Mouse (Mus musculus) hindbrain, embryonic 14.5 days (tissue): ENCODE data around the gene Sbno2. TPM values are rescaled to one million over a fixed set of nuclear protein-coding genes. Genes with fewer than 3 reads are reported as not detected.
A peak's percentile ranks its signal among the peaks of the same experiment; 100 is the strongest.

ENCODE experiments used
- ATAC-seq: fragments of 200-750 bp; cut with Nextera tagmentation; 2 replicates; pipeline ENCODE4 v1.8.0; 2017; ENCODE audit warnings: moderate number of reproducible peaks, mild to moderate bottlenecking, moderate TSS enrichment, moderate library complexity; ENCODE audit not compliant: low FRiP score
- DNase-seq: peaks from one replicate; pipeline ENCODE4 v3.0.0-alpha.2; 2015; ENCODE audit warnings: low spot score
- H3K27ac ChIP-seq: fragments of 300-500 bp; sonication (generic); 2 replicates; pipeline ENCODE4 v1.5.1; 2014; ENCODE audit warnings: mild to moderate bottlenecking, moderate library complexity
- H3K27me3 ChIP-seq: fragments of 300-500 bp; sonication (generic); 2 replicates; pipeline ENCODE4 v1.6.1; 2014; ENCODE audit warnings: mild to moderate bottlenecking, low read length, mixed read lengths; ENCODE audit not compliant: control insufficient read depth, insufficient read depth
- H3K36me3 ChIP-seq: fragments of 300-500 bp; sonication (generic); replicated peaks from 2 replicates; pipeline ENCODE4 v1.6.1; 2014; ENCODE audit not compliant: control insufficient read depth, insufficient read depth
- H3K4me1 ChIP-seq: fragments of 300-500 bp; sonication (generic); replicated peaks from 2 replicates; pipeline ENCODE4 v1.6.1; 2014; ENCODE audit warnings: antibody characterized with exemption, low read length, mixed read lengths; ENCODE audit not compliant: control insufficient read depth, insufficient read depth
- H3K4me2 ChIP-seq: fragments of 300-500 bp; sonication (generic); replicated peaks from 2 replicates; pipeline ENCODE4 v1.6.1; 2014; ENCODE audit warnings: mild to moderate bottlenecking, moderate library complexity
- H3K4me3 ChIP-seq: fragments of 300-500 bp; sonication (generic); replicated peaks from 2 replicates; pipeline ENCODE4 v1.5.1; 2014; ENCODE audit warnings: mild to moderate bottlenecking, low read length
- H3K9ac ChIP-seq: fragments of 300-500 bp; sonication (generic); 2 replicates; pipeline ENCODE4 v1.6.1; 2014
- H3K9me3 ChIP-seq: fragments of 300-500 bp; sonication (generic); 2 replicates; pipeline ENCODE4 v1.6.1; 2016; ENCODE audit warnings: low read length; ENCODE audit not compliant: control insufficient read depth
- WGBS: fragments of 180-500 bp; shearing (Covaris S2); extraction: QIAGEN DNeasy Blood & Tissue Kit; methylation state at CpG from one replicate; pipeline ENCODE4 v1.1.7; 2014; 5-methylcytosine and 5-hydroxymethylcytosine counted together
- polyA plus RNA-seq: library from polyadenylated mRNA; unstranded; fragments of >200 nt; fragmentation: Nextera tagmentation; extraction: Ambion mirVana; gene quantifications from 2 replicates; pipeline ENCODE4 v1.2.1, GENCODE M21; 2014

Gene Sbno2
- polyA plus RNA-seq, 1 experiment from 2014 or later = 12.6 TPM

GRCm38 (mm10) chr10:80148610-80149290 lies 43.4 kb upstream of the Sbno2 start:
- H3K4me1 ChIP-seq = peaks cover 21% of the 10 kb centered on the region
- peak overlapping the region; percentile 100 for H3K9ac ChIP-seq
- H3K4me3 ChIP-seq = peak overlapping the region; percentile 100
- ATAC-seq (peak; percentile 37), DNase-seq (peak; percentile 92)
- WGBS = under 1% methylated on average over 56 of the region's 57 CpGs
- peak overlapping the region; percentile 100 for H3K4me2 ChIP-seq
- H3K36me3 ChIP-seq = peaks cover 57% of the 10 kb centered on the region
- no peaks in the 10 kb centered on the region for H3K9me3 ChIP-seq
- no peaks in the 10 kb centered on the region for H3K27me3 ChIP-seq
- peak overlapping the region; percentile 99 for H3K27ac ChIP-seq

- H3K4me1 ChIP-seq = peaks cover 17% of the 10 kb centered on the region
- H3K4me2 ChIP-seq = peak within 1 kb of the TSS; percentile 100
- WGBS = 2% methylated on average over 38 of the region's 42 CpGs
- peak within 1 kb of the TSS; percentile 99 for H3K27ac ChIP-seq
- peaks cover 54% of the 10 kb centered on the region for H3K36me3 ChIP-seq
- H3K9ac ChIP-seq = peak within 1 kb of the TSS; percentile 100
- ATAC-seq = peak; percentile 18; the same call in 1 of the 2 replicates
- no peaks in the 10 kb centered on the region for H3K9me3 ChIP-seq
- no peaks in the 10 kb centered on the region for H3K27me3 ChIP-seq
- peak within 1 kb of the TSS; percentile 100 for H3K4me3 ChIP-seq
- peak; percentile 67 for DNase-seq
These were observed 42.6 kb upstream of the Sbno2 start, which contains the start of gene Midn for GRCm38 (mm10) chr10:80147719-80148601. Gene Midn, plus strand, starts transcription at chr10:80148272.

- Histone ChIP-seq H3K4me3 (peak overlapping the region; percentile 100; the same call in 1 of the 2 replicates), H3K9ac (peak overlapping the region; percentile 100)
- no peak for ATAC-seq
These were observed 41.9 kb upstream of the Sbno2 start for GRCm38 (mm10) chr10:80147146-80147718.

GRCm38 (mm10) chr10:80146568-80147011 lies 41.2 kb upstream of the Sbno2 start:
- Histone ChIP-seq H3K27me3 (no peaks in the 10 kb centered on the region), H3K9ac (no peak overlapping the region), H3K4me1 (peaks cover 8% of the 10 kb centered on the region), H3K36me3 (peaks cover 40% of the 10 kb centered on the region), H3K27ac (no peak overlapping the region), H3K9me3 (no peaks in the 10 kb centered on the region), H3K4me2 (no peak overlapping the region), H3K4me3 (no peak overlapping the region)
- 79% methylated on average over 4 of the region's 4 CpGs for WGBS
- DNase-seq (no peak), ATAC-seq (no peak)

More at GRCm38 (mm10) chr10:80147146-80147718, 41.9 kb upstream of the Sbno2 start:
- WGBS = 74% methylated on average over 5 of the region's 5 CpGs
- H3K27me3 ChIP-seq = no peaks in the 10 kb centered on the region
- peak overlapping the region; percentile 100 for H3K4me2 ChIP-seq
- DNase-seq = no peak
- H3K27ac ChIP-seq = peak overlapping the region; percentile 99
- H3K9me3 ChIP-seq = no peaks in the 10 kb centered on the region
- peaks cover 14% of the 10 kb centered on the region for H3K4me1 ChIP-seq
- peaks cover 46% of the 10 kb centered on the region for H3K36me3 ChIP-seq

- ATAC-seq (no peak), DNase-seq (no peak)
- 0 out of 2 replicates have a peak overlapping the region, but pooled peaks have one; percentile 10 for H3K4me2 ChIP-seq
- no peak overlapping the region for H3K4me3 ChIP-seq
- H3K9me3 ChIP-seq = no peaks in the 10 kb centered on the region
- peaks cover 36% of the 10 kb centered on the region for H3K36me3 ChIP-seq
- 89% methylated on average over 6 of the region's 6 CpGs for WGBS
- H3K27ac ChIP-seq = no peak overlapping the region
- H3K4me1 ChIP-seq = peaks cover 8% of the 10 kb centered on the region
- H3K9ac ChIP-seq = no peak overlapping the region
- no peaks in the 10 kb centered on the region for H3K27me3 ChIP-seq
These were observed 40.5 kb upstream of the Sbno2 start for GRCm38 (mm10) chr10:80145896-80146295.

GRCm38 (mm10) chr10:80144864-80145838 lies 39.8 kb upstream of the Sbno2 start:
- WGBS = 71% methylated on average over 20 of the region's 20 CpGs
- no peak overlapping the region for H3K27ac ChIP-seq
- H3K4me3 ChIP-seq = no peak overlapping the region
- DNase-seq = peak; percentile 72
- 0 out of 2 replicates have a peak overlapping the region, but pooled peaks have one; percentile 10 for H3K4me2 ChIP-seq
- H3K4me1 ChIP-seq = peaks cover 8% of the 10 kb centered on the region
- no peak overlapping the region for H3K9ac ChIP-seq
- no peaks in the 10 kb centered on the region for H3K27me3 ChIP-seq
- H3K36me3 ChIP-seq = peaks cover 36% of the 10 kb centered on the region
- H3K9me3 ChIP-seq = no peaks in the 10 kb centered on the region
- ATAC-seq = no peak

- peaks cover 32% of the 10 kb centered on the region for H3K36me3 ChIP-seq
- H3K4me1 ChIP-seq = peaks cover 13% of the 10 kb centered on the region
- H3K9me3 ChIP-seq = no peaks in the 10 kb centered on the region
- no peak overlapping the region for H3K27ac ChIP-seq
- no peak overlapping the region for H3K4me2 ChIP-seq
- 95% methylated on average over 12 of the region's 12 CpGs for WGBS
- no peak overlapping the region for H3K4me3 ChIP-seq
- no peak overlapping the region for H3K9ac ChIP-seq
- H3K27me3 ChIP-seq = no peaks in the 10 kb centered on the region
- DNase-seq = no peak
- ATAC-seq = no peak
These were observed 38.8 kb upstream of the Sbno2 start for GRCm38 (mm10) chr10:80144159-80144558.

- Histone ChIP-seq H3K4me2 (peak overlapping the region; percentile 97; the same call in 1 of the 2 replicates), H3K36me3 (peaks cover 32% of the 10 kb centered on the region), H3K4me1 (peaks cover 13% of the 10 kb centered on the region), H3K27ac (no peak overlapping the region), H3K9me3 (no peaks in the 10 kb centered on the region), H3K4me3 (0 out of 2 replicates have a peak overlapping the region, but pooled peaks have one; percentile 80), H3K27me3 (no peaks in the 10 kb centered on the region), H3K9ac (no peak overlapping the region)
- DNase-seq (no peak), ATAC-seq (no peak)
- 91% methylated on average over 7 of the region's 7 CpGs for WGBS
These were observed 38.3 kb upstream of the Sbno2 start for GRCm38 (mm10) chr10:80143664-80144063.
